Mouse (Mus musculus) G1E (cell line): ENCODE measurements at regions not wholly inside any gene's neighbourhood (a gene's known extent, or its start where the extent isn't known, plus 50 kb on each side); places are given as distances from the start of the nearest gene placed in this dataset.

ENCODE experiments used
- ATAC-seq: 2 replicates; pipeline ENCODE4 v1.8.0; 2016; ENCODE audit warnings: mild to moderate bottlenecking; ENCODE audit not compliant: insufficient number of reproducible peaks, poor library complexity, low FRiP score, severe bottlenecking; ENCODE audit errors: extremely low read depth
- DNase-seq: peaks from one replicate; pipeline ENCODE4 v3.0.0; 2012; ENCODE audit warnings: low spot score
- H3K27me3 ChIP-seq: 2 replicates; pipeline ENCODE4 v1.6.1; 2012; ENCODE audit warnings: mild to moderate bottlenecking, low read length, inconsistent platforms; ENCODE audit not compliant: insufficient read depth
- H3K36me3 ChIP-seq: replicated peaks from 2 replicates; pipeline ENCODE3; 2012; ENCODE audit warnings: mild to moderate bottlenecking, inconsistent platforms
- H3K4me1 ChIP-seq: 2 replicates; pipeline ENCODE4 v1.6.1; 2012; ENCODE audit warnings: low read depth, low read length, inconsistent platforms, mixed read lengths; ENCODE audit not compliant: insufficient read depth
- H3K4me3 ChIP-seq: 2 replicates; pipeline ENCODE4 v1.5.1; 2012; ENCODE audit warnings: low read depth, mild to moderate bottlenecking, inconsistent platforms, low read length, moderate library complexity, mixed read lengths
- H3K9me3 ChIP-seq: replicated peaks from 2 replicates; pipeline ENCODE4 v1.6.1; 2012; ENCODE audit warnings: inconsistent platforms
- CTCF ChIP-seq: IDR thresholded peaks from 2 replicates; pipeline ENCODE4 v1.5.1; 2012; ENCODE audit warnings: low read depth, low read length, inconsistent platforms, mixed read lengths
- GATA1 ChIP-seq: IDR thresholded peaks from 2 replicates; pipeline ENCODE4 v1.6.1; 2012; ENCODE audit warnings: borderline replicate concordance, low read length, inconsistent platforms, mixed read lengths
- GATA2 ChIP-seq: IDR thresholded peaks from 2 replicates; pipeline ENCODE4 v1.6.1; 2012; ENCODE audit warnings: low read depth, low read length, inconsistent platforms, borderline replicate concordance
- POLR2AphosphoS5 ChIP-seq: IDR thresholded peaks from 2 replicates; pipeline ENCODE4 v1.6.1; 2012; ENCODE audit warnings: low read depth, low read length, inconsistent platforms; ENCODE audit not compliant: insufficient replicate concordance
- TAL1 ChIP-seq: conservative IDR thresholded peaks from 2 replicates; pipeline ENCODE4 v1.6.1; 2012; ENCODE audit warnings: low read depth, low read length, inconsistent platforms, mixed read lengths

DNA sequence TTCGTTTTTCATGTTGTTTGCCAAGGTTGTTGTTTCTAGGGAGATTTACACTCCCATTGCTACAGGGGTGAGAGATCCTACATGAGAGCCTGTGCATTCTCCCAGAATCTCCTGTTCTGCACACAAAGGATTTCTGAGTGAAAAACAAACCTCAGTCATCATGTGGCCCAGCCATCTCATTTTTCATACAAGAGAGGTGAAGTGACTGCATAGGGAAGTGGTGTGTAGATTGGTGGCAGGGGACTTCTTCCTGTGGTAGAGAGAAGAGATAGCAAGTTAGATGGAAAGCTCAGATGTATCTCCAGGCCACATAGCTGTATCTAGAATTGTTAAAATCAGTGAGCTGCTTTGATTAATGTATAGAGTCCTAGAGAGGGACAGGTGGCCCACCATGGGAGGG, 72.9 kb upstream of the Mkln1 start:
- no peaks in the 10 kb centered on the region for H3K4me1 ChIP-seq
- TF ChIP-seq CTCF = no peak
- TF ChIP-seq GATA1 = no peak
- TF ChIP-seq GATA2 = no peak
- TF ChIP-seq POLR2AphosphoS5 = no peak
- TF ChIP-seq TAL1 = no peak
- no peak for DNase-seq
- H3K36me3 ChIP-seq = no peaks in the 10 kb centered on the region
- ATAC-seq = no peak
- no peak overlapping the region for H3K4me3 ChIP-seq
- peaks cover 11% of the 10 kb centered on the region for H3K27me3 ChIP-seq
- H3K9me3 ChIP-seq = no peaks in the 10 kb centered on the region

- Histone ChIP-seq H3K4me1 (no peaks in the 10 kb centered on the region), H3K27me3 (peaks cover 17% of the 10 kb centered on the region), H3K36me3 (no peaks in the 10 kb centered on the region), H3K9me3 (no peaks in the 10 kb centered on the region), H3K4me3 (no peak overlapping the region)
- DNase-seq (no peak), ATAC-seq (no peak)
- TF ChIP-seq CTCF (no peak), GATA1 (no peak), GATA2 (no peak), POLR2AphosphoS5 (no peak), TAL1 (no peak)
These were observed 68.2 kb upstream of the Mkln1 start for GRCm38 (mm10) chr6:31330327-31330726.

GRCm38 (mm10) chr6:31330868-31331267, 67.7 kb upstream of the Mkln1 start:
- H3K4me3 ChIP-seq = no peak overlapping the region
- no peak for DNase-seq
- no peak for TF ChIP-seq POLR2AphosphoS5
- no peak for ATAC-seq
- no peaks in the 10 kb centered on the region for H3K4me1 ChIP-seq
- H3K27me3 ChIP-seq = peaks cover 17% of the 10 kb centered on the region
- no peaks in the 10 kb centered on the region for H3K9me3 ChIP-seq
- H3K36me3 ChIP-seq = no peaks in the 10 kb centered on the region

DNA sequence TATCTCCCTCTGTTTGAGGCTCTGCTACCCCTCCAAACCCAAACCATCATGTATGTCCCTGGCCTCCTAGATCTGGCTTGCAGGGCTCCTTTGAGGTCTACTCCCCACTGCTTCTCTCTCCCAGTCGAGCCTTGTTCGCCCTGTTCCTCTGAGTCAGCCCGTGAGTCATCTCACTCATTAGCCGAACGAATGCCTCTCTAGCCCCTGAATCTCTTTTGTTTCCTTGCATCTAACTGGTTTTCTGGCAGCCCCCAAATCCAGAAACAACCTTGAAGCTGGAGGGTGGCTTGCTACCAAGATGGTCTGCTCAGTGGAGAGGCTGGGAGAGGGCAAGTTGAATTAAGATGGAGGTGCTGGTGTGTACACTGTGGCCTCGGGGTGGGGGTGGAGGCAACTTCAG, 66.3 kb upstream of the Mkln1 start:
- peaks cover 14% of the 10 kb centered on the region for H3K27me3 ChIP-seq
- H3K4me3 ChIP-seq = no peak overlapping the region
- DNase-seq (no peak), ATAC-seq (no peak)
- no peaks in the 10 kb centered on the region for H3K4me1 ChIP-seq
- TF ChIP-seq CTCF (no peak), POLR2AphosphoS5 (no peak), TAL1 (no peak), GATA1 (no peak), GATA2 (no peak)
- no peaks in the 10 kb centered on the region for H3K9me3 ChIP-seq
- H3K36me3 ChIP-seq = no peaks in the 10 kb centered on the region

DNA sequence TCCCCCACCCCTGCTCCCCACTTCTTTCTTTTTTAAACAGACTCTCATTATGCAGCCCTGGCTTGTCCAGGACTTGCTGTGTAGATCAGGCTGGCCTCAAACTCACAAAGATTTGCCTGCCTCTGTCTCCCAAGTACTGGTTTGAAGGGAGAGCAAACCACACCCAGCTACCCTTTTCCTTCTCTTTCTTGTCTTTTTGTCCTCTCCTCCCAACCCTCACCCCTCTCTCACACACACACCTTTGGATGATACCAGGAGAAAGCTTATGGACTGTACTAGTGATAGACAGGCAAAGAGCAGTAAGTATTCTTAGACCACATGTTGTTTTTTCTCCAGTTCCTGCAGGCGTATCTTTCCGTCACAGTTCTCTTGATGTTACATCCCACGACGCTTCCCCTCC, 65.8 kb upstream of the Mkln1 start:
- DNase-seq = no peak
- no peak overlapping the region for H3K4me3 ChIP-seq
- no peak for ATAC-seq
- H3K36me3 ChIP-seq = no peaks in the 10 kb centered on the region
- no peaks in the 10 kb centered on the region for H3K9me3 ChIP-seq
- H3K4me1 ChIP-seq = no peaks in the 10 kb centered on the region
- H3K27me3 ChIP-seq = peaks cover 14% of the 10 kb centered on the region
- TF ChIP-seq CTCF = no peak
- TF ChIP-seq GATA1 = no peak
- TF ChIP-seq POLR2AphosphoS5 = no peak
- TF ChIP-seq TAL1 = no peak
- TF ChIP-seq GATA2 = no peak

GRCm38 (mm10) chr6:31333228-31333922, 65.2 kb upstream of the Mkln1 start:
- H3K4me3 ChIP-seq = no peak overlapping the region
- TF ChIP-seq GATA1 = no peak
- no peak for TF ChIP-seq TAL1
- no peak for TF ChIP-seq GATA2
- no peak for TF ChIP-seq CTCF
- TF ChIP-seq POLR2AphosphoS5 = no peak
- DNase-seq (no peak), ATAC-seq (no peak)
- H3K9me3 ChIP-seq = no peaks in the 10 kb centered on the region
- no peaks in the 10 kb centered on the region for H3K36me3 ChIP-seq
- no peaks in the 10 kb centered on the region for H3K4me1 ChIP-seq
- peaks cover 14% of the 10 kb centered on the region for H3K27me3 ChIP-seq

- H3K4me1 ChIP-seq = no peaks in the 10 kb centered on the region
- ATAC-seq (no peak), DNase-seq (no peak)
- no peaks in the 10 kb centered on the region for H3K9me3 ChIP-seq
- H3K36me3 ChIP-seq = no peaks in the 10 kb centered on the region
- no peak for TF ChIP-seq GATA1
- no peak for TF ChIP-seq TAL1
- no peak for TF ChIP-seq CTCF
- TF ChIP-seq POLR2AphosphoS5 = no peak
- TF ChIP-seq GATA2 = no peak
- no peak overlapping the region for H3K4me3 ChIP-seq
- H3K27me3 ChIP-seq = peaks cover 15% of the 10 kb centered on the region
These were observed 64.4 kb upstream of the Mkln1 start for GRCm38 (mm10) chr6:31334086-31334485.
